Mouse (Mus musculus): ENCODE results near the gene Hoxa1.

Gene Hoxa1

DNA sequence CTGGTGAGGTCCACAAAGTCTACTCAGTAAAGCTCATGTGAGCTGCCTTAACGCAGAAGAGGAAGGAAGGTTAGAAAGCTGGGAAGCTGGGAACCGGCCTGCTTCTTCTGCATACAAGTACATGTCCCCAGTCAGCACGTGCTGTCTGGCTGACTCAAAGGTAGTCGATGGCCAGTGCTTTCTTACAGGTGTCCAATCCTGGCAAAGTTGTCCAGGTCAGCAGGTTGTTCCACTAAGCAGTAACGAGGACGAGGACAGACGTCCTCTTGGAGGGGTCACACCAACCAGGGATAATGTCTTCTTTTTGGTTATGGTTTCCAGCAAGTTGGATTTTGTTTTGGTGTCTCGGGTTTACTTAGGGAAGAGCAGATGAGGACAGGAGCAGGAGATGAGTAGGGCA, 31.8 kb upstream of the Hoxa1 start:
- DNase-seq (ENCODE audit: low read depth), result peak; percentile 19

DNA sequence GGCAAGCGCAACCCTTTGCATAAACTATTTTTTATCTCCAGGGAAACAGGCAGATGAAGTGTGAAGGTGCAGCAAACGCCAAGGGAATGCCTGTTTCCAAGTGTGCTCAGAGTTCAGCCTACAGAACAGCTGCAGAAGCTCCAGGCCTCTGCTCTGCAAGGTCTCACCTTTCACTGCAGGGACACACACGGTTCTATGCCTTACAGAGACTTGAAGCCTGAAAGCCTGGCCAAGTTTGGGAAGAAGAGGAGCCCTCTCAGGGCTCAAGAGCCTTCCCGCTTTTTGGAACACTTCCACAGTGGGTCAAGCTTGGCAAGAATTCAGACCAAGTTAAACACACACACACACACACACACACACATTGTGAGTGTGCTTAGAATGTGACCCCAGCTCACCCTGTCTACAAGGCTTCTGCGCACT, 31.1 kb upstream of the Hoxa1 start:
- no peak for DNase-seq (ENCODE audit: low read depth)

DNA sequence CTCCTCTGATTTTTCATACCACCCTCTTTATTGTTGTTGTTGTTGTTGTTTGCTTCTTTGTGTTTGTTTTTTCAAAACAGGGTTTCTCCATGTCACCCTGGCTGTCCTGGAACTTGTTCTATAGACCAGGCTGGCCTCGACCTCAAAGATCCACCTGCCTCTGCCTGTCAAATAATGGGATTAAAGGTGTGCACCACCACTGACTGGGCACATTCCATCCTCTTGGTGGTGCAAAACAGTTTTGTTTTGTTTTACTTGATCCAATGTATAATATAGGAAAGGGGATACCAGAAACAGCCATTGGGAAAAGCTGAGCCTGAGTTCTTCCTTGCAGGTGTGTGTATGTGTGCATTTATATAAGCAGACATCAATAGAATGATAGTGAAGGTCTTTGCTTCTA, 28.4 kb upstream of the Hoxa1 start:
- no peak for DNase-seq (ENCODE audit: low read depth)

GRCm38 (mm10) chr6:52185834-52186233, 27.7 kb upstream of the Hoxa1 start:
- no peak for DNase-seq (ENCODE audit: low read depth)

DNA sequence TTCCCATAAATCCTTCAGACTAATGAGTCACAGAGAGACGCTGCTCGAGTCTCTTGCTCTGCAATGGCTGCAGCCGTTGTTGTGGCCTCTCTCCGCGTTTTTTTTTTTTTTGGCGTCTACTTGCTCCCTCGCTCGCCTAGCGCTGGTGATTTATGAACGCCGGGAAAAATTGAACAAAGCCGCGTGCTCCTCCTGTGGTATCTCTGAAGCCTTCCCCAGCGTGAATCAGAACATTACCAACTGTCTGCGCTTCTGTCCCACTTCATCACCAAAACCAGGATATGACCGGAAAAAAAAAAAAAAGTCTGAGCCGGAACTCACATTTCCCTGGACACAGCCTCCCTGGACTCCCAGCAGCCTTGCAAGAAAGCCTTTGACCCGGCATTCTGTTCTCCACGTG, 27.1 kb upstream of the Hoxa1 start:
- DNase-seq (ENCODE audit: low read depth), result no peak

DNA sequence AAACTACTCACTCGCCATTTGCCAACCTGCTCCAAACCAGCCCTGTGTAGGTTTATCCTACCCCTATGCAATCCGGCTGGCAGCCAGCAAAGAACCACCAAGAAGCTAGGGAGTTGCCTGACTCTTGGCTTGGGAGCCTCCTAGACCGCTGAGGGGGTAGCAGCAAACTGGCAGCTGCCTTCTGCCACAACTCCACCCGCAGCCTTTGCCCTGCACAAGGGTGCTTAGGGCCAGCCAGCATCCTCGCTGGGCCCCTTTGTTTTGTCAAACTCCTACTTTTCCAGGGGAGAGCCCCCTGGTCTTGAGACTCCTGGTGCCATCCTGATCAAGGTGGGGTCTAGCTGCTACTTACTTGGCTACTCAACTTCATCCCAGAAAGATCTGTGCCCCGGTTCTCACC, 26.6 kb upstream of the Hoxa1 start:
- no peak for DNase-seq (ENCODE audit: low read depth)

GRCm38 (mm10) chr6:52183311-52184080, 25.4 kb upstream of the Hoxa1 start:
- DNase-seq (ENCODE audit: low read depth), result no peak

- no peak for DNase-seq (ENCODE audit: low read depth)
These were observed 24.7 kb upstream of the Hoxa1 start for GRCm38 (mm10) chr6:52182793-52183192.

DNA sequence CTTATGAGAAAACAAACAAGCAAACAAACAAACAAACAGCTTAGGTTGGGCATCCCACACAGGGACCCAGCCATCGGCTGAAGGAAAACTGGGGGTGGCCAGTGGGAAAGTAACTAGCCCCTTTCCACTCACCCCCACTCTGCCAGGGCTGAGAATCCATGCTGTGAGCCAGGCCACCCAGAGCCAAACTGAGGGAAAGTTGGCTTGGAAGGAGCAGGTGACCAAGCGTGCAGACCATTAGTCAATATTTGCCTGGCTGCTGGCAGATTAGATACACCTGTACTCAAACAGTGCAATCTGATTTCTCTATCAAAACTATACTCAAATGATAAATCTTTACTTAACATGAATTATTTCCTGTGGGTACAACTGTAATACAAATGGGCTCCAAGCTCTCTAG, 23.9 kb upstream of the Hoxa1 start:
- no peak for DNase-seq (ENCODE audit: low read depth)

GRCm38 (mm10) chr6:52180726-52181125, 22.6 kb upstream of the Hoxa1 start:
- no peak for DNase-seq (ENCODE audit: low read depth)

DNA sequence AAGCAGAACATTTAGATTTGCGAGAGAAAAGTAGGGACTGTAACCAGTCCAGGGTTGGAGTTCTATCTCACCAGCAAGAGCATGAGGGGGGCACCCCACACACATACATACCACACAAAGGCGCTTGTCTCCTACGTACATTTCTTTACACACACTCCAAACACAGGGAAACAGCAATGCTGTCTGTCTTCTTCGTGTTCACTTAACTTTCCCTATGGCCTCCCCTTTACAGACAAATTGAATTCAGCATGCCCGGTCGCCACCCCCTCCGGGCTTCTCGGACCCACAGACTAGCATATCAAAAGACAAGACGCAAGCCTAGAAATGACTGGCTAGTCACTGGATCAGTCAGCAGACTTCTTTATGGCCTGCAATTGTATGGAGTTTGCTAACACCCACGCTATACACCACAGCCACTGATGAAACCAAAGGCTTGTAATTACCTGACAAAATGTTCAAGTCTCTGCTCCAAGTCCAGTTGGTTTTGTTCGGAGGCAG, 22.1 kb upstream of the Hoxa1 start:
- DNase-seq (ENCODE audit: low read depth), result no peak

DNA sequence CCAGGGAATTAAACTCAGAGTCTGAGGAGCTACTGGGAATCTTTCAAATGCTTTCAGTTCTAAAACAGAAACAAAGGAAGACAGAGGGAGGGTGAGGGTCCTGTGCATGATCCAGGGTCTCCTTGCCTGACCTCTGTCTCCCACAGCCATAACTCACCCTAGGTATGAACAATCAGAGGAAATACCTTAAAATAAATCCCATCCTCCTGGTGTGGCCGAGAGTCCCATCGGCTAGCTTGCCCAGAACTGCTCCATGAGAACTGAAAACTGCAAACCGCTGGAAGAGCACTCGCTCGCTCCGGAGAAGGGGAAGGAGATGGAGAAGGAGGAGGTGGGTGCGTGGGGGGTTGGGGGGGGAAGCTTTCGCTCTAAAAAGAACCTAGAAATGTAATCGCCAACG, 21.6 kb upstream of the Hoxa1 start:
- DNase-seq (ENCODE audit: low read depth), result no peak

DNA sequence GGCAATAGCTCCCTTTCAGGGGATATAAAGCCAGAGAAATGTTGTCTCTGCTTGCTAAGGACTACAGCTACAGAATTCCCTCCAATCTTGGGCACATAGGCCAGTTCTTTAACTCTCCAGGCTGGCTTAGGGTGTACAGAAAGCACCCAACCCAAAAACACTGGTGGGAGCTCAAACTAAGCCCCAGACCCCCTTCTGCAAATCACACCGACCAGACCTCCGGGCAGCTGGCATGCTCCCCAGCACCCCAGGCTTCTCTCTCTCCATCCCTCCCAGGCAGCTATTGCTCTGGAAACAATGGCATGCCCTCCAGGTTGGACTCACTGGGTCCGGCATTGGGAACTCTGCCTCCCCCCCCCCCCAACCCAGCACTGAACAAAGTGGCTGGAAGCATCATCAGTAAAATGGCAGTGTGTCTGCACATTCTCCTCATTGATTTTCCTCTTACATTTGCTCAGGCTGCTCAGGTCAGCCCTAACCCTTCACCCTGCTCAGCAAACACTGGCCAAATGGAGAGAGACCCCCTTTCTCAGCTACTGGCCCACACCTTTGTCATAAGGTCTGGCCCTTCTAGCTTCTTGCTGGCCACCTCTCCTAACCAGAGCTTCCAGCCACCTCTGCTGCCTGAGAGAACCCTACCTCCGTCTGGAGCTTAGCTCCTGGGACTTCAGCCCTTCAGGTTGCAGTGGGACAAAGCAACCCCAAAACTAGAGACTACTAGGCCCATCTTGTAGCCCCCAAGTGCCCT, 21.0 kb upstream of the Hoxa1 start:
- DNase-seq (ENCODE audit: low read depth), result no peak

DNA sequence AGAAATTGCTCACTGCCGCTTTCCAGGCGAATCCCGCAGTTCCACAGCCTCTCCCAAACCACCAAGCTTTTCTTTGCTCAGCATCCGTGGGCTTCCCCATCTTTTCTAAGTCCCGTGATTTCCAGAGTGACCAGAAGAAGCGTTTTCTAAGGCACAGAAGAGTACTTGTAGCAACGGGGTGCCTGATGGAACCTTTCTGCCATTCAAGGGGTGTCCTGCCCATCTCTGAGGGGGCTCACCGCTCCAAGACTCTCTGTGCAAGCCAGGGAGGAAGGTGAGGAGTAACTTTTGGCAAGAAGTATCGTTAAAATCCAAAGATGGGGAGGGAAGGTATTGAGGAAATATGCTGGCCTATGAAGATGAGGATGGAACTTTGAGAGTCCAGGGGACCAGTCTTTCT, 19.7 kb upstream of the Hoxa1 start:
- no peak for DNase-seq (ENCODE audit: low read depth)

DNA sequence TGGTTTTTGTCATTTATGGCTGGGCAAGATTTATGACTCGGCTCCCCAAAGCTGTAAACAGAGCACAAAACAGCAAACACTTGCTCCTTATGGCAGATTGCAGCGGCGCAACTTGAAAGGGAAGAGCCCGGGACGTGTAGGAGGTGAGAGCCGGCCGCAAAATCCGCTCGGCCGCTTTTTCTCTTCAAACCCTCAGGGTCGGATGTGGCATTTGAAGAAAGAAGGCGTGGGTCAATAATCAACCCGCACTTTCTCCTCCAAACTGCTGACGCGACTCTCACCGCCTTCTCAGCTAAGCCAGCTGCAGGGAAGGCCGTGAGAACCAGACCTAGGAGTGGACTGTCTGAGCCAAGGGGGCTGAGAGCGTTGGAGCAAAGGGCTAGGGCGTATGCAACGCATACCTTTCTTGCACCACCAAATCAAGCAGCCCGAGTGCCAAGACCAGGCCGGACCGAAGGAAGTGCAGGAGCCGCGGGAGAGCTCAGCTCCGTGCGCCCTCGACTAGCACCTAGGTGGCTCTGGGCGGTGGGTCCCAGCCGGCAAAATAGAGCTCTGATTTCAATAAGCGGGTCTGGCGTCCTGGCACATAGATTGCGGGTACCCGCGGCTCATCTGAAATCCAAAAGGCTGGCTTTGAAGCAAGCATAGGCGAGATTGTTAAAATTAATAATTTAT, 19.1 kb upstream of the Hoxa1 start, which contains the start of gene 5730596B20Rik:
5730596B20Rik (plus strand) TSS at position 438 of the 675 bp plus-strand sequence.
- no peak for DNase-seq (ENCODE audit: low read depth)

- no peak for DNase-seq (ENCODE audit: low read depth)
These were observed 18.3 kb upstream of the Hoxa1 start for GRCm38 (mm10) chr6:52176391-52176790.

GRCm38 (mm10) chr6:52175864-52176263, 17.7 kb upstream of the Hoxa1 start:
- no peak for DNase-seq (ENCODE audit: low read depth)

DNA sequence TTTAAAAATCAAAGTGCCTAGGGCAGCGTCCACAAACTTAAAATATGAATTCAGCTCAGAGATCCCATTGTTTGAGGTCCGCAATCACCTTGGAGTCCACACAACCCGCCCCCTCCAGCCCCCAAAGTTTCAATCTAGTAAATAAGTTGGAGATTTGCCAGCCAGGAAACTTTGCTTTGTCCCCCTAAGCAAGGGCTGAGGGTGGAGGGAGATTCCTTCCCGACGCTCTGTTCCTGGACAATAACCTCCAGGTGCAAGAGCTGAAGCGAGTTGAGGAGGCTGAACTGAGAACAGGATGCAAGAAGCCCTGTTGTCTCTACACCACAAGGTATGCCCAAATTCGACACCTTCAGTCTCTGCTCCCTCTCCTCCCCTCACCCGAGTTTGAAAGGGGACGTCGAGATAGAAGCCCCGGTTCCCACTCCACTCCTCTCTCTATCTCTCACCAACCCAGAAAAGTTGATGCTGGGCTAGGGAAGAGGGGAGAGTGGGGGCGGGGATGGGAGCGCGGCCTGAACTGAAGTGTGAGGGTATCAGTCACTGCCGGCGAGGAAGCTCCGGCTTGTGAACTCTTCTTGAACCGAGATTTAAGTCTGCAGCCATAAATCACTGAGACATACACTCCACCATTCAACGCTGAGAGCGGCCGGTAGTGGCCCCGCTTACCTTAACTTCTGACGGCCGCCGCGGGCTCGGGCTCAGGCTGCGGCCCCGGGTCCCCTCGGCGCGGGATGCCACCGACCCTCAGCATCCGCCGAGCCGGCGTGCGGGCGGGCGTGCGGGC, 17.0 kb upstream of the Hoxa1 start:
- DNase-seq (ENCODE audit: low read depth), result no peak

GRCm38 (mm10) chr6:52173648-52174047, 15.5 kb upstream of the Hoxa1 start:
- DNase-seq (ENCODE audit: low read depth), result no peak

- no peak for DNase-seq (ENCODE audit: low read depth)
These were observed 14.4 kb upstream of the Hoxa1 start for GRCm38 (mm10) chr6:52172501-52172900.

DNA sequence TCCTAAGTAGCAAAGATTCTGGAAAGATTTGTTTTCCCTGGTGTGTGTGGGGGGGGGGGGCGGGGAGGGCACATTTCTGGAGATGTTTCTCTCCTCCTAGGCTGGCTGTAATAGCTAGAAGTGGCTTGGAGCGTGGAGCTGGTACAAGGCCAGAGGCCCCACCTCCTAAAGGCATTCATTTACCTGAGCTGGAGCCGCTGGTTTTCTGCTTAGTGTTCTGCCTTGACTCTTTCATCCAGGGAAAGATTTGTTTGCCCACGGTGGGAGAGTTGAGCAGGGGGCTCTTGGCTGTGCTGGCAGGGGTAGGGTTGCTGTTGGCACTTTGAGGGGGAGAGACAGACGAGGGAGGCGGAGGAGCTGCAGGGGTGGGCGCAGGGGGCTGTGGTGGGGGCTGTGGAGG, 13.8 kb upstream of the Hoxa1 start:
- no peak for DNase-seq (ENCODE audit: low read depth)

- DNase-seq (ENCODE audit: low read depth), result no peak
These were observed 13.2 kb upstream of the Hoxa1 start for GRCm38 (mm10) chr6:52171331-52171730.

Measured in naive thymus-derived CD4-positive, alpha-beta T cell, adult 2 months (primary cell).